Mouse (Mus musculus) cerebellum, adult 11-12 months (tissue): ENCODE results near the gene Asf1a.
"Not testable (repeated sequence)": the region's sequence is repeated elsewhere in the genome, so short reads cannot be mapped to it uniquely, and the experiment has no call there.

Experiments used
- DNase-seq: peaks from one replicate; pipeline ENCODE4 v3.0.0; 2022

Gene Asf1a

DNA sequence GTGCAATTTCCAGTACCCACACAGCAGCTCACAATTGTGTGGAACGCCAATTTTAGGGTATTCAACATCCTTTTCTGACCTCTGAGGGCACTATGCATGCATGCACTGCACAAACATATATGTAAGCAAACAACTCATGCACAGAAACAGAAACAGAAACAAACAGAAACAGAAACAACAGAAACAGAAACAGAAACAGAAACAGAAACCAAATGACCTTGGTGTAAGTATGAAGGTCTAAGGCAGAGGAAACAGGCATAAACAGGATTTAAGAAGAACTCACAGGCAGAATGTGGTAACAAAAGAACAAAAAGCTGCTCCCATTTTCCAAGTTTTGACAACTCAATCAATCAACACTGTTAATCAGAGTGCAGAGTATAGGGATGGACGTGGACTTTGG lies 54.1 kb downstream of the Asf1a start:
- no peak for DNase-seq

DNA sequence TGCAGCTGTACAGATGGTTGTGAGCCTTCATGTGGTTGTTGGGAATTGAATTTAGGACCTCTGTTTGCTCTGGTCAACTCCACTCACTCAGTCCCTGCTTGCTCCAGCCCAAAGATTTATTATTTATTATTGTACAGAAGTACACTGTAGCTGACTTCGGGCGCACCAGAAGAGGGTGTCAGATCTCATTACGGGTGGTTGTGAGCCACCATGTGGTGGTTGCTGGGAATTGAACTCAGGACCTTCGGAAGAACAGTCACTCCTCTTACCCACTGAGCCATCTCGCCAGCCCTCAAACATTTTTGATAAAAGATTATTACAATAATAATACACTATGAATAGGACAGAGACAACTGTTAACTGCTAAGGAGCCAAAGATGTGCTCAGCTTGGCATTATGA lies 57.7 kb downstream of the Asf1a start:
- DNase-seq: not testable (repeated sequence)
